Mouse (Mus musculus) brain, embryonic 18.5 days (tissue): Measurements from ENCODE around the gene Plppr4.

Experiments used
- DNase-seq: peaks from one replicate; pipeline ENCODE4 v3.0.0-alpha.2; 2012; ENCODE audit warnings: low read depth, low spot score

Plppr4 gene

DNA sequence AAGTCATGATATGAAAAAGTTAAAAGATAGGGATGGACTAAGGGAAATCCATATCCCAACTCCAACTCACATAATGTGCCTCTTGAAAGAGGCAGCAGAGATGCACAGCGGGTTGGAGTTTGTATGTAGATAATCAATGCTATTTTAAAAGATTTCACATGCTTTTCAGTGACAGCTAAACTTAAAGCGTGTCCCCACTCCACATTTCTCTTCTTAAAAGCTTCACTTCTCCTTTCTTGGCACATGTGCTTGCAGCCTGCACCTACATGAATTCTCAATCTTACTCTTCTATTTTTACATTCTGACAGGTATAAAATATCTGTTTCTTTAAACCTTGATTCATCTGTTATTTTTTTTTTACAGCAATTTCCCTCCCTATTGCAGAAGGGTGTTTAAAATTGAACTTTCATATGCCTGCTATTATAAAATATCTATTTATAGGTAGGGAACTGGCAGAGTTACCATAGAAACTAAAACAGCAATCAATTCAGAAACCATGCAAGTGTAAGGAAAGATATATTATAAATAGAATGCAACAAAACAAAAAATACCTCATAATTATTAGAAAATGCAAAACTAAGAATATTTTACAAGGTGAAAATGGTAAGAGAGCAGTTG lies 66.3 kb downstream of the Plppr4 start:
- DNase-seq: no peak
